Comparison of ENCODE assay signal across 12 mouse cellular contexts in the genomic region with DNA sequence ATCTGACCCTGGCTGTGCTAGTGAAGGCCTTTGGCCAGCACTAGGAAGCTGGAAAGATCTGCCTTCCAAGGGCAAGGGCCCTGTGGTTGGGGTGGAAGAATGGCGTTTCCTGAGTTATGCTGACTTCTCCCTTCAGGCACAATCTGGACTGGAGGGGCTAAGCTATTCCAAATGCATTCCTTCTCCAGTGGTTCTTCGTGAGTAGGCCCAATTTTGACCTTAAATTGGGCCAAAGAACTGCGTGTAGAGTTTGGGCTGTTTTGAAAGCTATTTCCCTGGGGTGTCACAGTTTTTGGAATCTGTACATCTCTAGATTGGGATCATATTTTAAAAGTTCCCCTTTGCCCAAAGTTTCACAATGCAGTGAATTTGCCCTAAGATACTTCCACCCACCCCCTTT. TPM values are rescaled to one million over a fixed set of nuclear protein-coding genes. Genes with fewer than 3 reads are reported as not detected.
DNase-seq lines count a peak whose midpoint lies in the region; ATAC-seq lines count a peak whose summit lies in the region.
"Had no signal": no experiment of that assay in that cellular context is flagged by ENCODE, and none has a peak within 500 bp of the region (broad histone marks: within the 10 kb centered on the region; RNA-seq: fewer than 3 reads in every experiment).

No protein-coding gene starts in this region.

- no peak overlapping the region for H3K9ac ChIP-seq in hindbrain, embryonic 11.5 days (ENCODE audit: low read depth, low read length)
- no peak overlapping the region for H3K9ac ChIP-seq in limb, embryonic 12.5 days (replicated peaks)
- H3K9ac ChIP-seq: liver, postnatal 0 days had no signal

- H3K36me3 ChIP-seq in hindbrain, embryonic 10.5 days, result 0 out of 2 replicates have a peak, but pooled peaks cover 6% of the 10 kb centered on the region
- H3K36me3 ChIP-seq in hindbrain, embryonic 11.5 days (ENCODE audit: control insufficient read depth, insufficient read depth, low read length), result no peaks in the 10 kb centered on the region
- H3K36me3 ChIP-seq in limb, embryonic 12.5 days, result peaks cover 25% of the 10 kb centered on the region

- no peak overlapping the region for H3K4me2 ChIP-seq in hindbrain, embryonic 11.5 days (replicated peaks; ENCODE audit: low read depth, low read length)
- peak overlapping the region; percentile 75 for H3K4me2 ChIP-seq in limb, embryonic 12.5 days

- H3K27me3 ChIP-seq in hindbrain, embryonic 10.5 days (ENCODE audit: insufficient read depth, poor library complexity, severe bottlenecking), result peaks cover 35% of the 10 kb centered on the region
- peaks cover 7% of the 10 kb centered on the region for H3K27me3 ChIP-seq in hindbrain, embryonic 11.5 days (ENCODE audit: control insufficient read depth, insufficient read depth, low read length)
- H3K27me3 ChIP-seq in limb, embryonic 12.5 days, result peaks cover 9% of the 10 kb centered on the region; the same call in 1 of the 2 replicates

- ATAC-seq in hindbrain, embryonic 11.5 days (ENCODE audit: low FRiP score), result no peak
- no peak for ATAC-seq in limb, embryonic 12.5 days (ENCODE audit: insufficient number of reproducible peaks, insufficient read depth, low FRiP score, low TSS enrichment, low read depth)
- ATAC-seq: forebrain, embryonic 16.5 days; liver, postnatal 0 days had no signal

- H3K4me1 ChIP-seq in hindbrain, embryonic 10.5 days (replicated peaks), result peaks cover 92% of the 10 kb centered on the region
- peaks cover 5% of the 10 kb centered on the region for H3K4me1 ChIP-seq in hindbrain, embryonic 11.5 days (replicated peaks; ENCODE audit: control insufficient read depth, insufficient read depth, low read length)
- H3K4me1 ChIP-seq in brown adipose tissue, adult 24 weeks (ENCODE audit: control insufficient read depth, insufficient read depth, insufficient read length, low read length), result peaks cover 35% of the 10 kb centered on the region
- peaks cover 87% of the 10 kb centered on the region for H3K4me1 ChIP-seq in limb, embryonic 12.5 days (replicated peaks)

- WGBS in hindbrain, embryonic 10.5 days, result 80% methylated on average over 3 of the region's 3 CpGs
- 83% methylated on average over 3 of the region's 3 CpGs for WGBS in hindbrain, embryonic 11.5 days
- WGBS in limb, embryonic 12.5 days, result 73% methylated on average over 3 of the region's 3 CpGs

- H3K27ac ChIP-seq in hindbrain, embryonic 10.5 days, result peak overlapping the region; percentile 80
- no peak overlapping the region for H3K27ac ChIP-seq in hindbrain, embryonic 11.5 days (ENCODE audit: low read depth, low read length)
- peak overlapping the region; percentile 90 for H3K27ac ChIP-seq in brown adipose tissue, adult 24 weeks (replicated peaks; ENCODE audit: low read depth, low read length)
- H3K27ac ChIP-seq in limb, embryonic 12.5 days, result peak overlapping the region; percentile 94

- H3K4me3 ChIP-seq in hindbrain, embryonic 10.5 days, result peak overlapping the region; percentile 85; the same call in 1 of the 2 replicates
- no peak overlapping the region for H3K4me3 ChIP-seq in hindbrain, embryonic 11.5 days (ENCODE audit: low read depth, low read length)
- no peak overlapping the region for H3K4me3 ChIP-seq in brown adipose tissue, adult 24 weeks (ENCODE audit: insufficient read depth, low read depth, low read length)
- peak overlapping the region; percentile 93; the same call in 1 of the 2 replicates for H3K4me3 ChIP-seq in limb, embryonic 12.5 days (replicated peaks)

- H3K9me3 ChIP-seq in hindbrain, embryonic 10.5 days, result no peaks in the 10 kb centered on the region
- no peaks in the 10 kb centered on the region for H3K9me3 ChIP-seq in hindbrain, embryonic 11.5 days (ENCODE audit: control insufficient read depth, low read length)
- H3K9me3 ChIP-seq in limb, embryonic 12.5 days, result no peaks in the 10 kb centered on the region

- no peak for DNase-seq in hindbrain, embryonic 10.5 days (ENCODE audit: low spot score)
- no peak for DNase-seq in hindbrain, embryonic 11.5 days (ENCODE audit: low spot score)
- peak; percentile 28 for DNase-seq in 3T3-L1 (ENCODE audit: low read depth, low spot score)
- no peak for DNase-seq in retina, postnatal 1 day
- DNase-seq in layer of hippocampus, postnatal 36 days, result no peak
- DNase-seq: cerebellum, adult 8-10 months; liver, postnatal 0 days had no signal

RNA-seq across cellular contexts. Expression of gene Fgfrl1, which starts 4.4 kb away (rescaled TPM):
- polyA plus RNA-seq in hindbrain, embryonic 10.5 days (2016; fragmentation: Nextera tagmentation; extraction: Ambion mirVana), result 14.7 and 16.3 TPM in 2 replicates
- 11.9 and 13.6 TPM in 2 replicates for polyA plus RNA-seq in hindbrain, embryonic 11.5 days (2014; fragmentation: Nextera tagmentation; extraction: Ambion mirVana)
- polyA plus RNA-seq in brown adipose tissue, adult 24 weeks (2012; ENCODE audit: insufficient read depth, insufficient read length, missing spikeins), result 68.8 and 70.5 TPM in 2 replicates
- polyA plus RNA-seq in limb, embryonic 12.5 days (2016; fragmentation: Nextera tagmentation; extraction: Ambion mirVana), result 55.2 and 61.3 TPM in 2 replicates
- 10 to 100 TPM; 20.8 to 29.5 TPM for total RNA-seq in layer of hippocampus, postnatal 36 days (2021)

RNA-seq across cellular contexts. Expression of gene Slc26a1, which starts 21.2 kb away (rescaled TPM):
- polyA plus RNA-seq in hindbrain, embryonic 10.5 days (2016; fragmentation: Nextera tagmentation; extraction: Ambion mirVana), result 0.57 and 0.99 TPM in 2 replicates
- 0.48 and 0.91 TPM in 2 replicates for polyA plus RNA-seq in hindbrain, embryonic 11.5 days (2014; fragmentation: Nextera tagmentation; extraction: Ambion mirVana)
- not detected in 2 replicates for polyA plus RNA-seq in brown adipose tissue, adult 24 weeks (2012; ENCODE audit: insufficient read depth, insufficient read length, missing spikeins)
- polyA plus RNA-seq in limb, embryonic 12.5 days (2016; fragmentation: Nextera tagmentation; extraction: Ambion mirVana), result 1.1 and 1.7 TPM in 2 replicates
- 1 to 10 TPM; 1.2 TPM for total RNA-seq in layer of hippocampus, postnatal 36 days (2021)
- total RNA-seq: gastrocnemius, postnatal 25 days had no signal
- polyA plus RNA-seq: large intestine, adult 2 months had no signal

RNA-seq across cellular contexts. Expression of gene Dgkq, which starts 27.1 kb away (rescaled TPM):
- 11.1 and 15.1 TPM in 2 replicates for polyA plus RNA-seq in hindbrain, embryonic 10.5 days (2016; fragmentation: Nextera tagmentation; extraction: Ambion mirVana)
- polyA plus RNA-seq in hindbrain, embryonic 11.5 days (2014; fragmentation: Nextera tagmentation; extraction: Ambion mirVana), result 8.2 and 9.5 TPM in 2 replicates
- polyA plus RNA-seq in brown adipose tissue, adult 24 weeks (2012; ENCODE audit: insufficient read depth, insufficient read length, missing spikeins), result 3.4 and 3.7 TPM in 2 replicates
- 17.6 and 17.7 TPM in 2 replicates for polyA plus RNA-seq in limb, embryonic 12.5 days (2016; fragmentation: Nextera tagmentation; extraction: Ambion mirVana)
- total RNA-seq in layer of hippocampus, postnatal 36 days (2021), result 10 to 100 TPM; 52.6 to 55.0 TPM

RNA-seq across cellular contexts. Expression of gene Idua, which starts 36.4 kb away (rescaled TPM):
- polyA plus RNA-seq in hindbrain, embryonic 10.5 days (2016; fragmentation: Nextera tagmentation; extraction: Ambion mirVana), result 12.0 and 12.8 TPM in 2 replicates
- polyA plus RNA-seq in hindbrain, embryonic 11.5 days (2014; fragmentation: Nextera tagmentation; extraction: Ambion mirVana), result 8.7 and 9.4 TPM in 2 replicates
- 3.4 and 6.3 TPM in 2 replicates for polyA plus RNA-seq in brown adipose tissue, adult 24 weeks (2012; ENCODE audit: insufficient read depth, insufficient read length, missing spikeins)
- polyA plus RNA-seq in limb, embryonic 12.5 days (2016; fragmentation: Nextera tagmentation; extraction: Ambion mirVana), result 13.1 and 13.6 TPM in 2 replicates
- total RNA-seq in layer of hippocampus, postnatal 36 days (2021), result 10 to 100 TPM; 13.9 to 16.0 TPM

Comparison
In these comparisons a context has a peak if more than half of its experiments do, and no peak if none do; other contexts are left out.
1. H3K4me3 ChIP-seq: peak in hindbrain, embryonic 10.5 days (single experiment) and limb, embryonic 12.5 days (single experiment); none in hindbrain, embryonic 11.5 days (single experiment) and brown adipose tissue, adult 24 weeks (single experiment).